Comparison of ENCODE assay signal across 9 mouse cellular contexts in the genomic region with DNA sequence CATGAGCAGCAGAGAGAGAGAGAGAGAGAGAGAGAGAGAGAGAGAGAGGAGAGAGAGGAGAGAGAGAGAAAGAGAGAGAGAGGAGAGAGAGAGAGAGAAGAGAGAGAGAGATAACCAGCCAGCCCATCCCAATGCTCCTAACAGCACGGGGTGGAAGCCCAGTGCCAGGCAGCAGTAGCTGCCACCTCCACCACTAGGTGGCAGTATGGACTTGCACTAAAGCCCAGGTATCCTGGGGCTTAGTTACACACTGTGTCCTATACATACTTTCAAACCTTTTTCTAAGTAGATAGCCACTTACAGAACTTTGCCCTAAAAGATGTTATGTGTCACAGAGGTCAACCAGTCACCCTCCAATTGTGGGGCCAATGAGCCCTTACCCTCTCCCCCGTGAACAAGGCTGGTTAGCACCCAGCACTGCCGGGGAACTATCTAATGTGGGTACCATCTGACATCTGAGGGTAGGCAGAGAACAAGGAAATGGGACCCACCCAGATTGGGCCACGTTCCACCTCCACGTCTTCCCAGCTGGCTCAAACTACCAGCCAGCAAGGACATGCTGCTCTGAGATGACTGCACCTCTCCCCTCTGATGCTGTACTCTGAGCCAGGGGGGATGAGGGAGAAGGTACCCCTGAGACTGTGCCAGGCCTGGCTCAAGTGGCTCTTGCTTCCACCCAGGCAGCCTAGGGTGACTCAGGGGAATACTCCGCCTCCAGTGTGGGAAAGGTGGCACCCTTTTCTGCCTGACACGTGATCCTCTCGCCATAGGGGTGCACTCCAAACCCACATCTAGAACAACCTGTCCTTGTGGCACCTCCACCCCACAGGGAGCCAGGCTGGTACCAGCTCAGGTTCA. TPM values are rescaled to one million over a fixed set of nuclear protein-coding genes. Genes with fewer than 3 reads are reported as not detected.
DNase-seq lines count a peak whose midpoint lies in the region; ATAC-seq lines count a peak whose summit lies in the region.
"Had no signal": no experiment of that assay in that cellular context is flagged by ENCODE, and none has a peak within 500 bp of the region (broad histone marks: within the 10 kb centered on the region; RNA-seq: fewer than 3 reads in every experiment).

No protein-coding gene starts in this region.

- WGBS in forebrain, embryonic 15.5 days = 62% methylated on average over 8 of the region's 8 CpGs
- 66% methylated on average over 8 of the region's 8 CpGs for WGBS in hindbrain, embryonic 12.5 days

- no peak overlapping the region for H3K9ac ChIP-seq in forebrain, embryonic 15.5 days (replicated peaks)
- H3K9ac ChIP-seq in hindbrain, embryonic 12.5 days = peak overlapping the region; percentile 13; the same call in 1 of the 2 replicates
- H3K9ac ChIP-seq: limb, embryonic 15.5 days had no signal

- peak; percentile 66 for ATAC-seq in forebrain, embryonic 15.5 days (replicated peaks)
- peak; percentile 75; the same call in 1 of the 2 replicates for ATAC-seq in hindbrain, embryonic 12.5 days (ENCODE audit: low FRiP score)

- H3K27ac ChIP-seq in forebrain, embryonic 15.5 days (replicated peaks) = peak overlapping the region; percentile 41
- H3K27ac ChIP-seq in hindbrain, embryonic 12.5 days = no peak overlapping the region
- H3K27ac ChIP-seq: limb, embryonic 15.5 days had no signal

- no peaks in the 10 kb centered on the region for H3K9me3 ChIP-seq in forebrain, embryonic 15.5 days
- H3K9me3 ChIP-seq in hindbrain, embryonic 12.5 days (replicated peaks) = no peaks in the 10 kb centered on the region
- H3K9me3 ChIP-seq: limb, embryonic 15.5 days had no signal

- no peaks in the 10 kb centered on the region for H3K27me3 ChIP-seq in forebrain, embryonic 15.5 days
- no peaks in the 10 kb centered on the region for H3K27me3 ChIP-seq in hindbrain, embryonic 12.5 days
- H3K27me3 ChIP-seq: limb, embryonic 15.5 days had no signal

- peaks cover 22% of the 10 kb centered on the region for H3K36me3 ChIP-seq in forebrain, embryonic 15.5 days
- H3K36me3 ChIP-seq in hindbrain, embryonic 12.5 days = peaks cover 43% of the 10 kb centered on the region

- peaks cover 61% of the 10 kb centered on the region for H3K4me1 ChIP-seq in forebrain, embryonic 15.5 days
- peaks cover 26% of the 10 kb centered on the region for H3K4me1 ChIP-seq in hindbrain, embryonic 12.5 days

- DNase-seq in MEL-GATA-1-ER (ENCODE audit: extremely low read depth, low read depth) = peak; percentile 78
- DNase-seq in cerebellum, adult 11-12 months = peak; percentile 87
- DNase-seq in layer of hippocampus, adult 9-11 months = peak; percentile 91
- DNase-seq in lung, postnatal 14 days = peak; percentile 90
- DNase-seq in retina, postnatal 7 days (ENCODE audit: low read depth, low spot score) = peak; percentile 77
- peak; percentile 77 to 80 for DNase-seq in thymus, postnatal 36 days

- no peak overlapping the region for H3K4me3 ChIP-seq in forebrain, embryonic 15.5 days
- H3K4me3 ChIP-seq in hindbrain, embryonic 12.5 days = no peak overlapping the region
- H3K4me3 ChIP-seq: limb, embryonic 15.5 days had no signal

- H3K4me2 ChIP-seq in forebrain, embryonic 15.5 days (replicated peaks) = no peak overlapping the region
- H3K4me2 ChIP-seq in hindbrain, embryonic 12.5 days (replicated peaks) = no peak overlapping the region
- H3K4me2 ChIP-seq: limb, embryonic 15.5 days had no signal

RNA-seq across cellular contexts. Expression of a gene that starts 15.7 kb away (rescaled TPM):
- 32.6 and 34.2 TPM in 2 replicates for polyA plus RNA-seq in forebrain, embryonic 15.5 days (2015; fragmentation: Nextera tagmentation; extraction: Ambion mirVana)
- polyA plus RNA-seq in hindbrain, embryonic 12.5 days (2016; fragmentation: Nextera tagmentation; extraction: Ambion mirVana) = 24.6 and 26.9 TPM in 2 replicates

RNA-seq across cellular contexts. Expression of a gene that starts 27.0 kb away (rescaled TPM):
- 16,767 and 16,970 TPM in 2 replicates for polyA plus RNA-seq in forebrain, embryonic 15.5 days (2015; fragmentation: Nextera tagmentation; extraction: Ambion mirVana)
- polyA plus RNA-seq in hindbrain, embryonic 12.5 days (2016; fragmentation: Nextera tagmentation; extraction: Ambion mirVana) = 14,392 and 16,600 TPM in 2 replicates
